Mouse (Mus musculus) kidney, adult 2 months (tissue): ENCODE results near the gene Sympk.
A peak's percentile ranks its signal among the peaks of the same experiment; 100 is the strongest.

Experiments
- CTCF ChIP-seq: fragments of 200-500 bp; conservative IDR thresholded peaks from 2 replicates; pipeline ENCODE4 v1.5.1; 2011; ENCODE audit warnings: low read depth, mild to moderate bottlenecking, control low read depth, low read length, moderate library complexity, mixed read lengths; ENCODE audit not compliant: insufficient read depth, insufficient read length
- POLR2A ChIP-seq: fragments of 200-500 bp; IDR thresholded peaks from one replicate; pipeline ENCODE4 v1.6.1; 2011; ENCODE audit warnings: low read depth, low read length, control low read depth

GRCm38 (mm10) chr7:19003902-19004630 lies 20.1 kb upstream of the Sympk start, which contains the start of gene Irf2bp1:
- TF ChIP-seq CTCF (no peak), POLR2A (peak; percentile 62)
